Mouse (Mus musculus) c-Kit-positive CD71-positive TER-119-positive erythroid progenitor cells, embryonic 14.5 days (primary cell): ENCODE measurements around the gene Rheb.
A peak's percentile ranks its signal among the peaks of the same experiment; 100 is the strongest.
"Not testable (repeated sequence)": the region's sequence is repeated elsewhere in the genome, so short reads cannot be mapped to it uniquely, and the experiment has no call there.

ENCODE experiments used
- DNase-seq: peaks from one replicate; pipeline ENCODE4 v3.0.0-alpha.2; 2013; ENCODE audit warnings: low spot score

Gene Rheb

GRCm38 (mm10) chr5:24841662-24842273 lies 656 bp downstream of the Rheb start:
- DNase-seq = peak; percentile 28

- peak; percentile 29 for DNase-seq
These were observed 1.4 kb downstream of the Rheb start for GRCm38 (mm10) chr5:24840975-24841431.

- DNase-seq = no peak
These were observed 7.9 kb downstream of the Rheb start for GRCm38 (mm10) chr5:24834491-24834890.

GRCm38 (mm10) chr5:24831912-24832311 lies 10.5 kb downstream of the Rheb start:
- DNase-seq = no peak

- DNase-seq = no peak
These were observed 14.0 kb downstream of the Rheb start for GRCm38 (mm10) chr5:24828446-24828845.

GRCm38 (mm10) chr5:24827173-24827572 lies 15.3 kb downstream of the Rheb start:
- no peak for DNase-seq

- no peak for DNase-seq
These were observed 16.2 kb downstream of the Rheb start for GRCm38 (mm10) chr5:24826056-24826770.

GRCm38 (mm10) chr5:24825365-24826055 lies 16.9 kb downstream of the Rheb start:
- DNase-seq = no peak

GRCm38 (mm10) chr5:24823864-24824405 lies 18.5 kb downstream of the Rheb start:
- DNase-seq = no peak

GRCm38 (mm10) chr5:24822781-24823180 lies 19.6 kb downstream of the Rheb start:
- no peak for DNase-seq

GRCm38 (mm10) chr5:24822231-24822630 lies 20.2 kb downstream of the Rheb start:
- not testable (repeated sequence) for DNase-seq

GRCm38 (mm10) chr5:24821403-24821841 lies 21.0 kb downstream of the Rheb start:
- no peak for DNase-seq

GRCm38 (mm10) chr5:24820627-24821026 lies 21.8 kb downstream of the Rheb start:
- no peak for DNase-seq

- no peak for DNase-seq
These were observed 25.2 kb downstream of the Rheb start for GRCm38 (mm10) chr5:24817191-24817590.

GRCm38 (mm10) chr5:24813946-24814345 lies 28.5 kb downstream of the Rheb start:
- DNase-seq = no peak

- no peak for DNase-seq
These were observed 29.4 kb downstream of the Rheb start for GRCm38 (mm10) chr5:24813005-24813404.

GRCm38 (mm10) chr5:24805222-24805621 lies 37.2 kb downstream of the Rheb start:
- DNase-seq = no peak

GRCm38 (mm10) chr5:24804661-24805060 lies 37.8 kb downstream of the Rheb start:
- DNase-seq = no peak

GRCm38 (mm10) chr5:24801841-24802624 lies 40.4 kb downstream of the Rheb start:
- DNase-seq = no peak

- DNase-seq = no peak
These were observed 42.0 kb downstream of the Rheb start for GRCm38 (mm10) chr5:24800416-24800815.

- DNase-seq = no peak
These were observed 43.8 kb downstream of the Rheb start for GRCm38 (mm10) chr5:24798639-24799038.

GRCm38 (mm10) chr5:24797858-24798257 lies 44.6 kb downstream of the Rheb start:
- DNase-seq = no peak
